Mouse (Mus musculus) monocyte, adult 2 months (primary cell): ENCODE data around the gene Snx29.
"Not testable (repeated sequence)": the region's sequence is repeated elsewhere in the genome, so short reads cannot be mapped to it uniquely, and the experiment has no call there.

Source experiments
- DNase-seq, 2 experiments: peaks; one replicate each; pipeline ENCODE4 v3.0.0; 2022; ENCODE audit warnings: low spot score in 2 of 2, low read depth in 1 of 2

The Snx29 gene

GRCm38 (mm10) chr16:11322409-11323323 lies at the start of gene Snx29:
Gene Snx29 (plus strand): TSS chr16:11322908.
- DNase-seq: peak; percentile 87 to 96

GRCm38 (mm10) chr16:11276888-11277287 lies 45.8 kb upstream of the Snx29 start:
- DNase-seq: no peak

- no peak for DNase-seq
These were observed 43.9 kb upstream of the Snx29 start for GRCm38 (mm10) chr16:11278778-11279177.

GRCm38 (mm10) chr16:11282655-11283232 lies 40.0 kb upstream of the Snx29 start:
- no peak for DNase-seq

GRCm38 (mm10) chr16:11284881-11285280 lies 37.8 kb upstream of the Snx29 start:
- DNase-seq: no peak

GRCm38 (mm10) chr16:11285949-11286348 lies 36.8 kb upstream of the Snx29 start:
- DNase-seq: no peak

- DNase-seq: not testable (repeated sequence)
These were observed 33.8 kb upstream of the Snx29 start for GRCm38 (mm10) chr16:11288873-11289272.

GRCm38 (mm10) chr16:11295583-11295982 lies 27.1 kb upstream of the Snx29 start:
- not testable (repeated sequence) for DNase-seq

GRCm38 (mm10) chr16:11297700-11298099 lies 25.0 kb upstream of the Snx29 start:
- DNase-seq: not testable (repeated sequence)

GRCm38 (mm10) chr16:11303741-11304140 lies 19.0 kb upstream of the Snx29 start:
- DNase-seq: no peak

GRCm38 (mm10) chr16:11305531-11305930 lies 17.2 kb upstream of the Snx29 start:
- DNase-seq: no peak

GRCm38 (mm10) chr16:11313512-11313911 lies 9.2 kb upstream of the Snx29 start, which contains the start of gene Tnfrsf17:
Gene Tnfrsf17 (plus strand): TSS chr16:11313812.
- no peak for DNase-seq

- DNase-seq: no peak
These were observed 6.9 kb upstream of the Snx29 start for GRCm38 (mm10) chr16:11315786-11316320.

- no peak for DNase-seq
These were observed 6.0 kb upstream of the Snx29 start for GRCm38 (mm10) chr16:11316748-11317147.

- DNase-seq: no peak
These were observed 5.4 kb upstream of the Snx29 start for GRCm38 (mm10) chr16:11317324-11317723.

GRCm38 (mm10) chr16:11323324-11324051 lies 780 bp downstream of the Snx29 start:
- no peak for DNase-seq

GRCm38 (mm10) chr16:11330081-11330800 lies 7.5 kb downstream of the Snx29 start:
- DNase-seq: no peak

- no peak for DNase-seq
These were observed 8.3 kb downstream of the Snx29 start for GRCm38 (mm10) chr16:11331030-11331429.

- peak; percentile 34 to 54 for DNase-seq
These were observed 20.6 kb downstream of the Snx29 start for GRCm38 (mm10) chr16:11343292-11343815.

GRCm38 (mm10) chr16:11351903-11352302 lies 29.2 kb downstream of the Snx29 start:
- no peak for DNase-seq
